Mouse (Mus musculus): Measurements from ENCODE around the gene Pex14. TPM values are rescaled to one million over a fixed set of nuclear protein-coding genes. Genes with fewer than 3 reads are reported as not detected.

The Pex14 gene
- polyA plus RNA-seq, 1 experiment from 2014 or later, result 43.5 TPM

- Histone ChIP-seq H3K27ac (ENCODE audit: low read depth, low read length) (no peak overlapping the region), H3K4me1 (replicated peaks; ENCODE audit: control insufficient read depth, insufficient read depth, low read length) (no peaks in the 10 kb centered on the region), H3K4me2 (ENCODE audit: low read depth, low read length, severe bottlenecking) (no peak overlapping the region), H3K9ac (ENCODE audit: low read length) (no peak overlapping the region), H3K4me3 (ENCODE audit: low read depth, low read length) (no peak overlapping the region), H3K36me3 (ENCODE audit: control insufficient read depth, insufficient read depth, low read length) (no peaks in the 10 kb centered on the region), H3K27me3 (ENCODE audit: control insufficient read depth, insufficient read depth, low read length) (no peaks in the 10 kb centered on the region), H3K9me3 (ENCODE audit: control insufficient read depth, low read length) (no peaks in the 10 kb centered on the region)
- ATAC-seq (replicated peaks; ENCODE audit: low FRiP score) (no peak), DNase-seq (ENCODE audit: low spot score) (no peak)
- WGBS, result 95% methylated on average over 11 of the region's 11 CpGs
These were observed 97.1 kb downstream of the Pex14 start for GRCm38 (mm10) chr4:149002441-149003093.

DNA sequence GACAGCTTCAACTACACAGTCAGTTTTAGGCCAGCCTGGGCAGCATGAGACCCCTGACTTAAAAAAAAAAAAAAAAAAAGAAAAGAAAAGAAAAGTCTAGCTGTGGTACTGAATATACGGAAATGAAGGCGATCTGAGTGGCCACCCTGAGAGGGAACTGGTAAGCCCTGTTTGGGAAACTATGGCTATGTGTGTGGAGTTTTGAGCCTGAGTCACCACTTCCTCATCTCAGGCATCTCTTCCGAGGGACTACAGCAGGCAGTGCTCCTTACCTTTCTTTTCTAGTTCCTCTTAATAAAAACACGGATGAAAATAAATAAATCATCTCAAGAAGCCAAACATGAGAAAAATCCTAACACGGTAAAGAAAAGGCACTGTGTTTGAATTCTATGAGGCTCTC lies 98.2 kb downstream of the Pex14 start:
- Histone ChIP-seq H3K9me3 (ENCODE audit: control insufficient read depth, low read length) (no peaks in the 10 kb centered on the region), H3K27me3 (ENCODE audit: control insufficient read depth, insufficient read depth, low read length) (no peaks in the 10 kb centered on the region), H3K36me3 (ENCODE audit: control insufficient read depth, insufficient read depth, low read length) (no peaks in the 10 kb centered on the region), H3K4me3 (ENCODE audit: low read depth, low read length) (no peak overlapping the region), H3K27ac (ENCODE audit: low read depth, low read length) (no peak overlapping the region), H3K4me1 (replicated peaks; ENCODE audit: control insufficient read depth, insufficient read depth, low read length) (no peaks in the 10 kb centered on the region), H3K4me2 (ENCODE audit: low read depth, low read length, severe bottlenecking) (no peak overlapping the region), H3K9ac (ENCODE audit: low read length) (no peak overlapping the region)
- WGBS, result 91% methylated on average over 5 of the region's 5 CpGs
- DNase-seq (ENCODE audit: low spot score), result no peak
- no peak for ATAC-seq (replicated peaks; ENCODE audit: low FRiP score)

- DNase-seq (ENCODE audit: low spot score), result no peak
- Histone ChIP-seq H3K27me3 (ENCODE audit: control insufficient read depth, insufficient read depth, low read length) (no peaks in the 10 kb centered on the region), H3K4me1 (replicated peaks; ENCODE audit: control insufficient read depth, insufficient read depth, low read length) (no peaks in the 10 kb centered on the region), H3K4me3 (ENCODE audit: low read depth, low read length) (no peak overlapping the region), H3K9ac (ENCODE audit: low read length) (no peak overlapping the region), H3K27ac (ENCODE audit: low read depth, low read length) (no peak overlapping the region), H3K4me2 (ENCODE audit: low read depth, low read length, severe bottlenecking) (no peak overlapping the region), H3K9me3 (ENCODE audit: control insufficient read depth, low read length) (no peaks in the 10 kb centered on the region), H3K36me3 (ENCODE audit: control insufficient read depth, insufficient read depth, low read length) (no peaks in the 10 kb centered on the region)
- ATAC-seq (replicated peaks; ENCODE audit: low FRiP score), result no peak
- WGBS, result 91% methylated on average over 6 of the region's 6 CpGs
These were observed 98.9 kb downstream of the Pex14 start for GRCm38 (mm10) chr4:149000746-149001145.

DNA sequence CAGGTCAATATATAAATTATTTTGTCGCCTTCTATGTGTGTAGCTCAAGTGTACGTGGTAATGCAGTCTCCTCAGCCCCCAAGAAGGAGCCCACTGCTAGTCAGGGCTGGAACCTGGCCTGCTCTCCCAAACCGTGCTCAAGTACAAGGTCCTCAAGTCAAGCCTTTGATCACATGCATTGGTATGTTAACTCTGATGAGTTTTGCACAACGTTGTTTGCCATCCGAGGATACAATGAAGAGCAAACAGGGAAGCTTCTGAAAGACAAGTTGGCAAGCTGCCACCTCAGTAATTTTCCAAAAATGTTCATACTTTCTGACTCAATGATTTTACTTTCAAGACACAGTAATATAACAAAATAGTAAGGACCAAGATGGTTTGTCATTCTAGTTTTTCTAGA lies 105.7 kb downstream of the Pex14 start:
- H3K36me3 ChIP-seq (ENCODE audit: control insufficient read depth, insufficient read depth, low read length), result no peaks in the 10 kb centered on the region
- no peak overlapping the region for H3K4me2 ChIP-seq (ENCODE audit: low read depth, low read length, severe bottlenecking)
- H3K4me1 ChIP-seq (replicated peaks; ENCODE audit: control insufficient read depth, insufficient read depth, low read length), result 0 out of 2 replicates have a peak, but pooled peaks cover 3% of the 10 kb centered on the region
- 93% methylated on average over 5 of the region's 5 CpGs for WGBS
- DNase-seq (ENCODE audit: low spot score), result no peak
- H3K4me3 ChIP-seq (ENCODE audit: low read depth, low read length), result no peak overlapping the region
- H3K9me3 ChIP-seq (ENCODE audit: control insufficient read depth, low read length), result no peaks in the 10 kb centered on the region
- H3K9ac ChIP-seq (ENCODE audit: low read length), result no peak overlapping the region
- H3K27me3 ChIP-seq (ENCODE audit: control insufficient read depth, insufficient read depth, low read length), result no peaks in the 10 kb centered on the region
- no peak overlapping the region for H3K27ac ChIP-seq (ENCODE audit: low read depth, low read length)
- no peak for ATAC-seq (replicated peaks; ENCODE audit: low FRiP score)

DNA sequence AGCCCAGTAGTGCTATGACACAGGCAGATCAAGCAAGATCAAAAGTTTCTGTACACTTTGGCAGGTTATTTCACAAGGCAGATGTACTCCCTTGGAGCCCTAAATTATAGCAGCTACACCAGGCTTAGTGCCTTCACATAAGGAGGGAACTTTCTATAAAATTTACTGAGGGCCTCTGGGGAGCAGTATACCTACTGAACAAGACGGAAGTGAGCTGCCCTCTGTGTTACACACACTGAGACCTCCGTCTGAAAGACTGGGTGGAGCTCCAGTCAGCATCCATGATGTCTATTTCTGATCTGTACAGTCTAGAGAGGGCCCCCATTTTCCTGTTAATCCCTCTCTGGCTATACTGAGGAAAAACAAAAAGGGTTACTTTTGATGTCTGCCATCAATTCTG lies 109.6 kb downstream of the Pex14 start:
- Histone ChIP-seq H3K27ac (ENCODE audit: low read depth, low read length) (no peak overlapping the region), H3K4me2 (ENCODE audit: low read depth, low read length, severe bottlenecking) (no peak overlapping the region), H3K9me3 (ENCODE audit: control insufficient read depth, low read length) (no peaks in the 10 kb centered on the region), H3K4me3 (ENCODE audit: low read depth, low read length) (no peak overlapping the region), H3K9ac (ENCODE audit: low read length) (no peak overlapping the region), H3K27me3 (ENCODE audit: control insufficient read depth, insufficient read depth, low read length) (no peaks in the 10 kb centered on the region), H3K4me1 (replicated peaks; ENCODE audit: control insufficient read depth, insufficient read depth, low read length) (peaks cover 9% of the 10 kb centered on the region; the same call in 1 of the 2 replicates), H3K36me3 (ENCODE audit: control insufficient read depth, insufficient read depth, low read length) (no peaks in the 10 kb centered on the region)
- 47% methylated on average over 2 of the region's 2 CpGs for WGBS
- ATAC-seq (replicated peaks; ENCODE audit: low FRiP score), result no peak
- DNase-seq (ENCODE audit: low spot score), result no peak

GRCm38 (mm10) chr4:148985541-148986476 lies 113.9 kb downstream of the Pex14 start:
- no peak for ATAC-seq (replicated peaks; ENCODE audit: low FRiP score)
- Histone ChIP-seq H3K4me1 (replicated peaks; ENCODE audit: control insufficient read depth, insufficient read depth, low read length) (peaks cover 13% of the 10 kb centered on the region; the same call in 1 of the 2 replicates), H3K27ac (ENCODE audit: low read depth, low read length) (no peak overlapping the region), H3K27me3 (ENCODE audit: control insufficient read depth, insufficient read depth, low read length) (no peaks in the 10 kb centered on the region), H3K4me3 (ENCODE audit: low read depth, low read length) (no peak overlapping the region), H3K9ac (ENCODE audit: low read length) (no peak overlapping the region), H3K9me3 (ENCODE audit: control insufficient read depth, low read length) (no peaks in the 10 kb centered on the region), H3K4me2 (ENCODE audit: low read depth, low read length, severe bottlenecking) (no peak overlapping the region), H3K36me3 (ENCODE audit: control insufficient read depth, insufficient read depth, low read length) (no peaks in the 10 kb centered on the region)
- 62% methylated on average over 24 of the region's 24 CpGs for WGBS
- peak; percentile 45 for DNase-seq (ENCODE audit: low spot score)

DNA sequence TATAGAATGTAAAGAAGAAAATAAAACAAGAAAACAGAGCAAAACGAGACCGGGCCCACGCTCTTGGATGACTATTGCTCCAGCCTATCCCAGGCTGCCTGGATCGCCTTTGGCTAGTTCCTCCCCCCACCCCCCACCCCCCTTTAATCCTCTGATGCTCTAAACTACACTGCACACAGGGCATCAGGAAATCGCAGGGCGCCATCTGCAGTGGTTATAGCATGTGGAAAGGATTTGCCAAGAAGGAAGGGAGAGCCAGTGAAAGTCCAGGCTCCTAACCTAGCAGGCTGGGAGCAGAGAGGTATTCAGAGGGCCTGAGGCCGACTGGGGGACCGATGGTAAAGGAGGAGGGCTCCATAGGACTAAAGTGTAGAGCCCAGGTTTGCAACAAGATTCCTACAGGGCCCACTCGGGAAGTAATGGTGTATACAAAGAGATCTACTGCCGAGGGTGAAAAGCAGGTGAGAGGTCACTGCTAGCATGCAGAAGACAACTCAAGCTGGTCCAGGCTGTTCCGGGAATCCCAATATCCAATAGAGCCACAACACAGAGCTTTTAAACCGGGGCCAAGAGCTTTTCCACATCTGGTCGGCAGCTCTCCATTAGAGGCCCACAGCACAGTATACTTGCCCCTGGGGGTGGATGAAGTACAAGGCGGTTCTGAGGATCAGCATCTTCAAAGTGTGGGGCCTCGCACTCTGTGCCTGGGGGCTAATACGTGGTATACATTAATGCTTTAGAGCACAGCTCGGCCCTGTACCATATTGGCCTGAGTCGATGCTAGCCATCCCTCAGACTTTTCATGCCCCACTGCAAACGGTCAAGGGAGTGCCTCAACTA lies 114.8 kb downstream of the Pex14 start:
- DNase-seq (ENCODE audit: low spot score), result no peak
- Histone ChIP-seq H3K9ac (ENCODE audit: low read length) (no peak overlapping the region), H3K27me3 (ENCODE audit: control insufficient read depth, insufficient read depth, low read length) (no peaks in the 10 kb centered on the region), H3K4me1 (replicated peaks; ENCODE audit: control insufficient read depth, insufficient read depth, low read length) (peaks cover 12% of the 10 kb centered on the region; the same call in 1 of the 2 replicates), H3K36me3 (ENCODE audit: control insufficient read depth, insufficient read depth, low read length) (no peaks in the 10 kb centered on the region), H3K4me2 (ENCODE audit: low read depth, low read length, severe bottlenecking) (no peak overlapping the region), H3K27ac (ENCODE audit: low read depth, low read length) (no peak overlapping the region), H3K4me3 (ENCODE audit: low read depth, low read length) (no peak overlapping the region), H3K9me3 (ENCODE audit: control insufficient read depth, low read length) (no peaks in the 10 kb centered on the region)
- WGBS, result 57% methylated on average over 19 of the region's 19 CpGs
- no peak; the same call in 1 of the 2 replicates for ATAC-seq (replicated peaks; ENCODE audit: low FRiP score)

GRCm38 (mm10) chr4:148982274-148982673 lies 117.4 kb downstream of the Pex14 start:
- ATAC-seq (replicated peaks; ENCODE audit: low FRiP score) (no peak), DNase-seq (ENCODE audit: low spot score) (no peak)
- Histone ChIP-seq H3K9ac (ENCODE audit: low read length) (no peak overlapping the region), H3K4me2 (ENCODE audit: low read depth, low read length, severe bottlenecking) (no peak overlapping the region), H3K9me3 (ENCODE audit: control insufficient read depth, low read length) (no peaks in the 10 kb centered on the region), H3K4me1 (replicated peaks; ENCODE audit: control insufficient read depth, insufficient read depth, low read length) (peaks cover 16% of the 10 kb centered on the region; the same call in 1 of the 2 replicates), H3K36me3 (ENCODE audit: control insufficient read depth, insufficient read depth, low read length) (no peaks in the 10 kb centered on the region), H3K4me3 (ENCODE audit: low read depth, low read length) (no peak overlapping the region), H3K27me3 (ENCODE audit: control insufficient read depth, insufficient read depth, low read length) (no peaks in the 10 kb centered on the region), H3K27ac (ENCODE audit: low read depth, low read length) (no peak overlapping the region)
- WGBS, result 79% methylated on average over 6 of the region's 6 CpGs
